Mouse (Mus musculus): ENCODE measurements around the gene Lrrc20.

DNA sequence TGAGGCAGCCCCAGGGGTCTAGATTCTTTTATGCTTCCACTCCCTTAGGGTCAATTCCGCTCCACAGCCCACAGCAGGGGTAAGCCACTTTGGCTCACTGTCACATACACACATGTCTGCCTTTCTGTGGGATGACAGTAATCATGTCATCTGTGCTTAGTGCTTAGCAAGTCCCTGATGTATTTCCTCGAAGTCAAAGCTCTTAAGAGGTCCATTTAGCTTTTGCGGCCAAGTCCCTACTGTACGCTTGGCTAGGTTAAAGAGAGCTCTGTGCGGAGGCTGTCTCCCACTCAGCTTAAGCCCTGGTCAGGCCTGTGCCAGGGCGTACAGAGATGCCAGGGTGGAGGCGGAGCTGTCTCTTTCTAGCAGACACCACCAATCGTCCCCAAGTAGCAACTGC, 74.5 kb downstream of the Lrrc20 start:
- TF ChIP-seq CTCF (IDR thresholded peaks at IDR 0.05; ENCODE audit: low read depth, low read length) (no peak), GATA1 (IDR thresholded peaks at IDR 0.05; ENCODE audit: borderline replicate concordance, low read length) (no peak), TAL1 (conservative IDR thresholded peaks at IDR 0.05; ENCODE audit: low read depth, low read length) (no peak)
